Mouse (Mus musculus): Measurements from ENCODE around the gene Btbd6.

Gene Btbd6

DNA sequence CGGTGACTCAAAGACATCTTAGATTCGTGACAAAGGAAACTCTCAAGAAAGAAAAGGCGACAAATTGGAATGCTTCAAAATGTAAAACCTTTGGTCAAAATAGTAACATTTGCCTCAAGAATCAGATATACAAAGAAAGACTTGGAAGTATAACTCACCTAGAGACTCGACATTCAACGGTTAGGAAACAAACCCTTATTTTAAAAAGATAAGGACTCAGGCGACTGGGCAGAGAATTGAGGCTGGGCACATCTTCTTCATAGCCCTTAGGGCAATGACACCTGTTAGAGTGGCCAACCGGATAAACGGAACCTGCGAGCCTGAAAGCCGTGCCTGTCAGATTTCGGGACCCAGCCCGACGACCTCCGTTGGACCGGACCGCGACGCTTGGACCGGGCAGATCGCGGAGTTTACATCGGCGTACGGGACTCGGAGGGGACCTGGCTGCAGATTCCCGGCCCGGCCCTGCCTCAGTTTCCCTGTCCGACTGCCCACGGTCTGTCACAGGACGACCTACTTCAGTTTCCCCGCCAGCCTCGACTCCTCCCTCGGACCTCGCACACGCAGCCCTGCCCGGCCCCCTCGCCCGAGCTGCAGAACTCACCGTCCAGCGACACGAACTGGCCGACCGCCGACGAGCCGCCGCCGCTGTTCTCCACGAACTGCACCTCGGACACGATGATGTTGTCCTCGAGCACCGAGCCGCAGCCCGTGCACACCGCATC is 23.4 kb downstream of the Btbd6 start:
- in situ Hi-C loops (cut with MboI; ENCODE audit: low pct_unique_long_range_greater_than_20kb in 1 of 2, low sequenced_read_pairs in 2 of 2, unreplicated experiment in 1 of 2), result no loop called here

DNA sequence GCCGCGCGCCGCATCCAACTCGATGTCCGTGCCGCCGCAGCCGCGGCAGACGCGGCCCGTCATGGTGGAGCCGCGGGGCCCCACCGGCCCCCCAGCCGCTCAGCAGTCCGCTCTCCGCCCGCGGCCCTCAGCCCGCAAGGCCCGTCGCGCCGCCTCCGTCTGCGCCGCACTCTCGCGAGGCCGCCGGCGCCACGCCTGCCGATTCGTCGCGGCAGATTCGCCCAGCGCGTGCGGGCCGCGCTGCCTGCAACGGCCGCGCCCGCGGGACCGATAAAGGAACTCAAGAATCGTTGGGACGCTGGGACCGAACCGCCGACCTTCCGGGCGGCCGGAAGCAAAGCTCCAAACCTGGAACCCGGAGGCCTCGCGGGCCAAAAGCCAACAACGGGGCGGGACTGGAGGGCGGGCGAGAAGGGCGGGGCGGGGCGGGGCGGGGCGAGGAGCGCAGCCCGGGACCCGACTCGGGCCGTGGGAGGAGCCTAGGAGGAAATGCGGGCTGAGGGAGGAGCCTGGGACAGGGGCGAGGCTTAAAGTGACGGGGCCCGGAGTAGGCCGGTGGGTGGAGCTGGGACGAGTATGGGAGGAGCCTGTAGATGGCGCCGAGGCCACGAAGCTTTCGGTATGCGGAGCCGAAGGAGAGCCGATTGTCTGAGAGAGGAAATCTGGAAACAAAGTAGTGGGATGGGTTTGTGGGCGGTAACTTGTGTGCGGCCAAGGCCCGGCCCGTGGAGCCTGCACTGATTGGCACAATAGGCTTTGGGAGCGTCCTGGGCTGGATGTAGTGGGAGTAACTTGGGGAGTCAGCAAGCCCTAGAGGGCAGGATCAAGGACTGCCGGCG is 24.2 kb downstream of the Btbd6 start, which contains the start of gene Brf1:
Brf1 (minus strand) TSS at position 411 of the 839 bp plus-strand sequence.
- in situ Hi-C loops (cut with MboI; ENCODE audit: low pct_unique_long_range_greater_than_20kb in 1 of 2, low sequenced_read_pairs in 2 of 2, unreplicated experiment in 1 of 2), result no loop called here

DNA sequence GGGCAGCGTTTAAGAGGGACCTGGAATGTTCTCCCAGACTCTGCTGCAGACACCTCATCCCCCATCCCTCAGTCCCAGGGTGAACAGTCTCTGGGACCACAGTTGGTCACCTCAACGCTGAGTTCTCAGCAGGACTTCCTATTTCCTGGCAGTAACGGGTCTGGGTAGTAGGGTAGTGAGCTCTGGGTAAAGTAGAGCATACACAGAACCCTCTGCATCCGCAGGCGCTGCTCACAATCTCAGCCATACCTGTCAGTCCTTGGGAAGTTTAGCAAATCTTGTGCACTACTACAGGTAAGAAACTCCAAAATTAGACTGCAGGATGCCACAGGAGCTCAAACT is 24.8 kb downstream of the Btbd6 start:
- in situ Hi-C loops (cut with MboI; ENCODE audit: low pct_unique_long_range_greater_than_20kb in 1 of 2, low sequenced_read_pairs in 2 of 2, unreplicated experiment in 1 of 2), result no loop called here

DNA sequence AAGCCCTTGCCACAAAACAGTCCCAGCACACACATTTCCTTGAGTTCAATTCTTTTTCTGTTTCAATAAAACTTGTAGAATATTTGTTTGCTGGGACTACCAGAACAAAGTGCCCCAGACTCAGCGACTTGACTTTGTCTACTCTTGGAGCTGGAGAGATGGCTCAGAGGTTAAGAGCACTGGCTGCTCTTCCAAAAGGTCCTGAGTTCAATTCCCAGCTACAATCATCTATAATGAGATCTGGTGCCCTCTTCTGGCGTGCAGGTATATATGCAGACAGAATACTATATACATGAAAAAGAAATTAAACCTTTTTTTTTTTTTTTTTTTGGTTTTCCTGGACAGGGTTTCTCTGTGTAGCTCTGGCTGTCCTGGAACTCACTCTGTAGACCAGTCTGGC is 26.4 kb downstream of the Btbd6 start:
- in situ Hi-C loops (cut with MboI; ENCODE audit: low pct_unique_long_range_greater_than_20kb in 1 of 2, low sequenced_read_pairs in 2 of 2, unreplicated experiment in 1 of 2), result no loop called here

DNA sequence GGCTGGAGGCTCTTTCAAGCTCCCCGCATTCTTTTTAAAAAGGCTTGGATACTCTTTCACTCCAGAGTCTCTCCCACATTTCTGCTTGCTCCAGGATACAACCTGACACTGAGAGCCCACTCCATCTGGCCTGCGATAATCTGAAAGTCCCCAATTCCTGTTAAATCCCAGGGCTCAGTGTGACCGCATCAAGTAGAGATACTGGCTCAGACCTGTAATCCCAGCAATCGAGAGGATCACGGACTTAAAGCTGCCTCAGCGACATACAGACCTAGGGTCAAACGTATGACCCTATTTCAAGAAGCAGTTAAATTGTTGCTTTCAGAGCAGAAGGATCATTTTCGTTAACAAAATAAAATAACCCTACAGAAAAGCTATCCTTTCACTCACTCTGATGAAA is 27.7 kb downstream of the Btbd6 start:
- in situ Hi-C loops (cut with MboI; ENCODE audit: low pct_unique_long_range_greater_than_20kb in 1 of 2, low sequenced_read_pairs in 2 of 2, unreplicated experiment in 1 of 2), result no loop called here

DNA sequence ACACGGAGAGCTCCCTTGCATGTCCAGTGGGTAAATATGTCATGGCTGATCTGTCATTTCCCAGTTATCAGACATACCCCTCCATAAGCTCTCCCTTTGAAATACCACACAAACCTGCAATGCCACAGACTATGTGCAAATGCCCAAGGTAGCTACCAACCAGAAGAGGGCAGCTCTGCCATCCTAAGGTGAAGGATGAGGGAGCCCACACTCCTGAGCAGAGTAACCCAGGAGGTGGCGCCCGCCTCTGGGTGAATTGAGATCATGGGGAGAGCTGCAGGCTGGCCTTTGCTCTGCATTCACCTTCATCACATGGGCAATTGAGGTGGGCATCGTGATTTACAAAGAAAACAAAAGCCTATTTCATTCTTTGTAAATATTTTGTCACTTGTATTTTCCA is 28.7 kb downstream of the Btbd6 start:
- in situ Hi-C loops (cut with MboI; ENCODE audit: low pct_unique_long_range_greater_than_20kb in 1 of 2, low sequenced_read_pairs in 2 of 2, unreplicated experiment in 1 of 2), result no loop called here

DNA sequence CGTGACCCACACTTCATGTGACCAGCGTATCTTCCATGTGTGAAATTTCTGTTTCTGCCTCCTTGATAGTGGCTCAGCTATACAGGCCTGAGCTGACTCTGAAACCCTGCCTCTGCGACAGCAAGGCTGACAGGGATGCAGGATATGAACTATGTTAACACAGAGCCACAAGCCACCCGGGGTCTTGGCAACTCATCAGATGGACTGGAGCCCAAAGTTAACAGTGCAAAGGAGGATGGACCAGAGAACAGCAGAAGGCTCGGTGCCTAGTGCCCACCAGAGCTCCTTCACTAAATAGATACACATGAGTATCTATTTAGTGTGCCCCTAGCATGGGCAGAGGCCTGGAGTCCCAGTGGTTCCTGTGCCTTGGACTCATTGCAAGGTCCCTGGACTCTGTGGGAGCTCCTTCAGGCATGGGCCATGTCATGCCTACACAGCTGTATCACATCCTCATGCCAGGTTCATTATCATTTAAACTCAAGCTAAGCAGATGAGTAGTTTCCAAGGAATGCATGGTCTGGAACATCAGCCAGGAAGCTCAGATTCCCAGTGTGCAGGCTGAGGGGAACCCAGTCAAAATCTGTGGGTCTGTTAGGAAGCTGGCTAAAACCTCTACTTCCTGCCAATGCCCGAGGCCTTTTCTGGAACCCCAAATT is 35.5 kb downstream of the Btbd6 start:
- in situ Hi-C loops (cut with MboI; ENCODE audit: low pct_unique_long_range_greater_than_20kb in 1 of 2, low sequenced_read_pairs in 2 of 2, unreplicated experiment in 1 of 2), result no loop called here

DNA sequence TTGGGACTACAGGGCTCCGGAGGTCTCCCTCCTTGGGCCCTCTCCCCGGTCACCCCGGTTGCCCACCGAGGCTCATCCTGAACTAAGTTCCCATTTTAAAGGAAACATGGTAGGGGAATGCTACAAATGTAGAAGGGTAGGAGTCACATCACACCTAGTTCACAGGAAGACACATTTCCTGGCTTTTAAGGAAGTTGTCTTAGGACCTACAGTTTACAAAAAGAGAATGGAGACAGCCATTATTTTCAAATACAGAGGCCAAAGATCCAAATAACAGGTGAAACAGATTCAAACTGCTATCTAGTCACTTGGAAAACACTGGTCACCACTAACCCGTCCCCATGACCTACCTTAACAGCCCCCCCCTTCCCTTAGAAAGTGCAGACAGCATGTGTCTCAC is 36.2 kb downstream of the Btbd6 start:
- in situ Hi-C loops (cut with MboI; ENCODE audit: low pct_unique_long_range_greater_than_20kb in 1 of 2, low sequenced_read_pairs in 2 of 2, unreplicated experiment in 1 of 2), result no loop called here

DNA sequence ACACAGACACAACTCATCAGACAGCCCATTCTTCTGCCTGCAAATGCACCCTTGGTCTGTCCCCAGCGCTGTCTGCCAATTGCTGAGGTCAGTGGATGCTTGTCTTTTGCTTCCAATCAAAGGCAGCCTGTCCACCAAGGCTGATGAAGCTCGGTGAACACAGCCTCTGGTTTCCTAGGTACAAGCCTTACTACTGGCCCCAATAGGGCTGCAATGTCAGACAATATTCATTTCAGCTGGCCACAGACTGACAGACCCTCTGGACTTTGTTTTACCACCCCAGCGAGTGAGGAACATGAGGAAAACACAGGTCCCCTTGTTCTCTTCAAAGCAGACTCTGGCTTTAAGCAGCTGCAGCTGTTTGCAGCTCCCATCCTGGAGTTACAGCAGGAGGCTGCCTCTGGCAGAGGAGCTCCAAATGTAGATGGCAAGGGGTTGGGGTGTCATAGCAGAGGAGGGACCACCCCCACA is 36.8 kb downstream of the Btbd6 start:
- in situ Hi-C loops (cut with MboI; ENCODE audit: low pct_unique_long_range_greater_than_20kb in 1 of 2, low sequenced_read_pairs in 2 of 2, unreplicated experiment in 1 of 2), result no loop called here

DNA sequence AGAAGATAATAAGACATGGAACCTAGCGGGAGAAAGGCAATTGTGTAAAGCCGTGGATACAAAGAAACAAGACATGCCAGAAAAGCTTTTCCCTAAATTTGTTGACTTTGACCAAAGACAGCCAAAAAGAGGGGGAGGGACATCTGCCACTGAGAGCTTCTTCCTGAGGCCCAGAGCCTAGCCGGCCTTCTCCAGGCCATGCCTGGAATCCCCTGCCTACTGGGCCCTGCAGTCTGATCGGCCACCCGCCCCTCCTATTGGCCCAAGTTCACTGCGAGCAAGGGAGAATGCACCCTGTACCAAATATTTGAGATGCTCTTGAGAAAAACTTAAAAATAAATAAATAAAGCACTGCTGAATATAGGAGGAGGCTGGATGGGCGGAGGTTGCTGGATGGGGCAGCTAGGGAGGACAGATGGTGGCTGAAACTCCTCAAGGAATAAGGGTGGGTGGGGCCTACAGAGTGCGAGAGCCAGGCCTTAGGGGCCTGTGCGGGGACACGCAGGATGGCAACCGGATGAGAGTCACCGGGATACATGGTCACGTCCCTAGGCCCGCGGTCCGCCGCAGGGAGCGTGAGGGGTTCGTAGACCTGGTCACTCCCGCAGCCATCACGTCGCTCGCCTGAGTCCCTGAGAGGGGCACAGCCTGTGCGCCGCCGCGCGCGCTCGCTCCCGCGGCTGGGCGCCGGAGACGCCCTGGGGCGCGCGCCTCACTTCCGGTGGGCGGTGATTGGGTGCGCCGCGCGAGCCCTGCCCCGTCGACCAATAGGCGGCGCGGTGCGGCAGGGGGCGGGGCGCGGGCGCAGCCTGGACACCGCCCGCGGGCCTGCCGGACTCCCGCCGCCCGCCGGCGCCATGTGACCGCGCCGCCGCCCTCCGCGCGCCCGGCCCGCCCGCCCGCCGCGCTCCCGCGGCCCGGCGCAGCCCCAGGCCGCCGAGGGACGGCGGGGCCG is 37.6 kb downstream of the Btbd6 start, which contains the start of gene Pacs2:
Pacs2 (plus strand) TSS at position 905 of the 955 bp plus-strand sequence.
- in situ Hi-C loops (cut with MboI; ENCODE audit: low pct_unique_long_range_greater_than_20kb in 1 of 2, low sequenced_read_pairs in 2 of 2, unreplicated experiment in 1 of 2), result no loop called here

DNA sequence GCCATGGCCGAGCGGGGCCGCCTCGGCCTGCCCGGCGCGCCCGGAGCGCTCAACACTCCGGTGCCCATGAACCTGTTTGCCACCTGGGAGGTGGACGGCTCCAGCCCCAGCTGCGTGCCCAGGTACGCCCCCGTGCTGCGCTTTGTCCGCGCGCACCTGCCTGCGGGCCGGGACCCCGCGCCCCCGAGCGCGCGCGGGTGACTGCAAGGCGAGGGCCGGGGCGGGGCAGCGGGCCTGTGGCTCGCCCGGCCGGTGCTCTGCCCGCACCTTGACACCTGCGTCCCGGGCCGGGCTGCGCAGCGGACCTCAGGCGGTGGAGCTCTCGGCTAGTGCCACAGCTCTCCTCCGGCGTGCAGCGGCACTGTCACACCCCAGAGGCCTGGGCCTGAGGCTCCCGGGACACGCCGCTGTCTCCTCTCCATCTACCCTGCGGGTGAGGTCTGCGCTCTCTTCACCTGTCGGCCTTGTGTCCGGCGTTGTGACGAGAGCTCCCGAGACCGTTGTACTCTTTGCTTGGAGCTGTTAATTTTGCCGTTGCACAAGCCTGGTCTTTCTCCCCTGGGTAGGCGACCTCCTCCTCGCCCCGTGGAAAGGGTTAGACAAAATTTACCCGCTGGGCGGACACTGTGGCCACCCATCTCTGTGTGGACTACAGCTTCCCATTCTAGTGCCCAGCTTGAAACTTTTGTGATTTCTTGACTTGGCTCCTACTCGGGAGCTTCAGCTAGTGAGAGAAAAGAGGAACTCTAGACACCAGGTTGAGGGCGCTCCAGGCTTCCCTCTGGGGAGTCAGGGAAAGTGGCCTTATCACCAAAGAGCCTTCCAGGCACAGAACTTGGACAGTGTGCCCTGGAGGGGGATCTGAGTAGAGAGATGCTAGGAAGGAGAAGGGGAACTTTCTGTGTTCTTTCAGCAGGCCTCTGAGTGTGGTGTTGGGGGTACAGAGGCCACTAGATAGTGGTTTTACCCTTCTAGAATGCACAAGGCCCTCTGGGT is 38.6 kb downstream of the Btbd6 start:
- in situ Hi-C loops (cut with MboI; ENCODE audit: low pct_unique_long_range_greater_than_20kb in 1 of 2, low sequenced_read_pairs in 2 of 2, unreplicated experiment in 1 of 2), result no loop called here

DNA sequence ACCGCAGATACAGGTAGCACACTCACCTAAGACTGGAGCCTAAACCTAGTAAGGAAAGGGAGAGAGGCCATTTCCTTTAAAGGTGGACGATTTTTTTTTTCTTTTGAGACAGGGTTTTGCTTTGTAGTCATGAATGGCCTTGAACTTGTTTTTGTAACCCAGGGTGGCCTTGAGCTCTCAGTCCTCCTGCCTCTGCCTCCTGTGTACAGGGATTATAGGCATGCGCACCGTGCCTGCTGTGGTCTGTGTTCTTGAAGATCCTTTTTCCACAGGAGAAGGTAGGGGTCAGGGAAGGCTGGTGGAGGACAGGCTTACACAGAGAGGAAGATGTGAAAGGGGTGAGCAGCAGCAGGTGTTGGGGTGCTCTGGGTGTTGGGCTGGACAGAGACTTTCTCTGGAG is 39.7 kb downstream of the Btbd6 start:
- in situ Hi-C loops (cut with MboI; ENCODE audit: low pct_unique_long_range_greater_than_20kb in 1 of 2, low sequenced_read_pairs in 2 of 2, unreplicated experiment in 1 of 2), result no loop called here

DNA sequence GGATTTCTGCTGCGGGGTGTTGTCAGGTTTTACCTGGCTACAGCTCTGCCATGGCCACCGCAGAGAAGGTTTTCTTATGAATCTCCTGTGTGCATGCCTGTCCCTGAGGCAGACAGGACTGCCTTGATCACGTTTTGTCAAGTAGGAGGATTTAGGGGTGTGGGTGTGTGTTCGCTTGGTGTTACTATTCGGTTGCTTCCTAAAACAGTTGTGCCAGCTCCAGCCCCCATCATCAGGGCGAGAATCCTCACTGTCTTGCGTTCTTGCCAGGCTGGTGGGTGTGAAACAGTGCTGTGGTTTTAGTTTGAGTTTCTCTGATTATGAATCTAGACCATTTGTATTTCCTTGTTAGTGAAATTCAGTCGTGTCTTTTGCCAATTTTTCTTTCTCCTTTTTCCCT is 40.7 kb downstream of the Btbd6 start:
- in situ Hi-C loops (cut with MboI; ENCODE audit: low pct_unique_long_range_greater_than_20kb in 1 of 2, low sequenced_read_pairs in 2 of 2, unreplicated experiment in 1 of 2), result no loop called here

DNA sequence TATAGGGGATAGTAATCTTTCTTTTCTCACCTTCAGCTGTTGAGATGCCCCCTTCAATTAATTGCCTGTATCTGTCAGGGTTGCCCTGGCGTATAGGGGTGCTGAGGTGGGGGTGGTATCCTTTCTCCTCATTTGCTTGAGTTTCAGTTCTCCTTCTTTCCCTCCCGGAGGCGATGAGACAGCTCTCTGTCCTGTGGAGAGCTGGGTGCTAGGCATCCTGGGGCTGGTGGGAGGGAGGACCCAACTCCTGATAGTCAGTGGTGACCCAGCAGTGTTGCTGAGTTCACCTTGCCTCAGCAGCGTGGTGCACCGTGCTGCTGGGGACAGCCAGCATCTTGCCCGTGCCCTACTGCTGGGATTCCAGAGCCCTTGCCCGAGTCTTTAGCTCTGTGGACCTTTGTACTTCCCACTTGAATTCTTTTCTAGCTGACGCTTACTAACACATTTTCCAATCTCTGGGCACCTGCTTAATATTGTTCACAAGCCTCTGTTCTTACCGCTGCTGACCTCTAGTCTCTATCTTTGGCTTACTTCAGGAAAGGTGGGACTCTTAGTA is 41.2 kb downstream of the Btbd6 start:
- in situ Hi-C loops (cut with MboI; ENCODE audit: low pct_unique_long_range_greater_than_20kb in 1 of 2, low sequenced_read_pairs in 2 of 2, unreplicated experiment in 1 of 2), result no loop called here

DNA sequence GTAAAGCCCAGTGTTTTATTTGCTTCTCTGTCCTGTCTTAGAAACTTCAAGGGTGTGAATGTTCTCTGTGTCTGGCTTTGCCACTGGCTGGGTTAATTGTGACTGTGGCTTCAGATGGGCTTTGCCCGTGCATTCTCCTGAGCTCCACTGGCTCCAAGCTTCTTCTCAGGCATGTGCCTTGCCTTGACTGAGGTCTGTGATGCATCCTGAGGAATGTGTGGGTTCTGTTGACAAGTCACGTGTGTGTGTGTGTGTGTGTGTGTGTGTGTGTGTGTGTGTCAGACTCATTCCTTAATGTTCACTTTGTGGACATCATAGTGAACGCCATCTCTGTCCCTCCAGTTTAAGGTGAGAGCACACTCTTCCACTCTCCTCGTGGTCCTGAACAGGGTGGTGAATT is 42.5 kb downstream of the Btbd6 start:
- in situ Hi-C loops (cut with MboI; ENCODE audit: low pct_unique_long_range_greater_than_20kb in 1 of 2, low sequenced_read_pairs in 2 of 2, unreplicated experiment in 1 of 2), result no loop called here

DNA sequence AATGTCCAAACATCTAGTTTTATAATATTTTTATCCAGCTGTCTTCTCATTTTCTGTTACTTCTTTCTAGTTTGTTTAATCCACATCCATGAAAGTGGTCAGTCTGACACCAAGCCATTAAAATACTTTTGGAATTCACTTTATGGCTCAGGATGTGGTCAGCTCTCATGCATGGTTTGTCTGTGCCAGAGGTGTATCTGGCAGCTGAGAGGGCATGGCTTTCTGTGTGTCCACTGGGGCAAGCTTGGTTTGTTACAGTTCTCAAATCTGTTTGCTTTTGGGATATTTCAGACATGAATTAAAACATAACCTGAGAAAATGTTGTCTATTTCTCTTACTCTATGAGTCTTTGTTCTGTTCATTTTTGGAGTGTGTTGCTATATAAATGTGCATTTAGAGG is 45.2 kb downstream of the Btbd6 start:
- in situ Hi-C loops (cut with MboI; ENCODE audit: low pct_unique_long_range_greater_than_20kb in 1 of 2, low sequenced_read_pairs in 2 of 2, unreplicated experiment in 1 of 2), result no loop called here

DNA sequence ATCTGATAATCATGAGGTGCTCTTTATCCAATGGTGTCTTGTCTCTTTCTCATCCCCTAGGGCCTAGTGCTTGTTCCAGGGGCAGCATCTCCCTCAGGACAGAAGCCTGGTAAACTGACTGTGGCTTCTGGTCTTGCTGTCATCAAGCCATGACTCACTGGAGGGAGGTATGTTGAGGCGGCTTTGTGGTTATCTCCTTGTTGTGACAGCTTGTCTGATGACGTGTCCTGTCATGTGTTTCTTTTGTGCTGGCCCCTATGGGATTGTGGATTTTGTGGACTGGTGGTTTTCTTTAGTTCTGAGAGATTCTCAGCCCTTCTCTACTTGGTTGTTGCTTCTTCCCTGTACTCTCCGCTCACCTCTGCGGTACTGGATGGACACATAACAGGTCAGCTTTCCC is 46.8 kb downstream of the Btbd6 start:
- in situ Hi-C loops (cut with MboI; ENCODE audit: low pct_unique_long_range_greater_than_20kb in 1 of 2, low sequenced_read_pairs in 2 of 2, unreplicated experiment in 1 of 2), result no loop called here
